Mouse (Mus musculus): ENCODE measurements around the gene Dad1.

Gene Dad1

DNA sequence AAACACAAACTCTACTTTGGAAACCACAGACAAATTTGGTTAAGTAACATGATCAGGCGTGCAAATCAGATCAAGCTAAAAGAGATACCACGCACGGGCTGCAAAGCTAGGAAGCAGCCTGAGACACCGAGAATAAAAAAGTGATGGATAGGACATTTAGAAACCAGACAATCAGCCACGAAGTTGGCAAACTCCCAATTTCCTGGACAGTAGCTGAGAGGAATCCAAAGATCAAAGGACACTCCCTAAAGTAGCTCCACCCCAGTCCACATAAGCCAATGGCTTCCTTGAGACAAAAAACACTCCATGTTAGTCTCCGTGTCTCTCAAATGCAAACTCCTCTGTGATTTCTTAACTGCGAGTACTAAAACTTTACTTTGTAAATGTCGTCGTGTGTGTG, 4.6 kb downstream of the Dad1 start:
- in situ Hi-C loops (cut with MboI, MseI) = loop anchor here (5.0 to 25.0 kb wide), 2 partner anchors 73 to 213 kb away; partner anchors contain the start of gene Lrp10

DNA sequence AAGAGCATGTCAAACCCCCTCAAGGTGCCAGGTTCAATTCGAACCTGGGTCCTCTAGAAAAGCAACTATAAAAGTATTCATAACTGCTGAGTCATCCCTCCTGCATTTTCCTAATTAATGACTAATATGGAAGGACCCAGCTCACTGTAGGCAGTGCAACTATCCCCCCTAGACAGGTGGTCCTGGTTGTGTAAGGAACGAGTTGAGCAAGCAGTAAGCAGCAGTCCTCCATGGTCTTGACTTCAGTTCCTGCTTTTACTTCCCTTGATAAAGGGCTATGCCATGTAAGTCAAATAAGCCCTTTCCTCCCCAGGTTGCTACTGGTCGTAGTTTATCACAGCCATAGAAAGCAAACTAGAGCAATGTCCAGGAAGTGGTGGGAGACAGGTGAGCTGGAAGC, 7.7 kb downstream of the Dad1 start:
- in situ Hi-C loops (cut with MboI, MseI) = loop anchor here (5.0 to 25.0 kb wide), 2 partner anchors 76 to 216 kb away; partner anchors contain the start of gene Lrp10

DNA sequence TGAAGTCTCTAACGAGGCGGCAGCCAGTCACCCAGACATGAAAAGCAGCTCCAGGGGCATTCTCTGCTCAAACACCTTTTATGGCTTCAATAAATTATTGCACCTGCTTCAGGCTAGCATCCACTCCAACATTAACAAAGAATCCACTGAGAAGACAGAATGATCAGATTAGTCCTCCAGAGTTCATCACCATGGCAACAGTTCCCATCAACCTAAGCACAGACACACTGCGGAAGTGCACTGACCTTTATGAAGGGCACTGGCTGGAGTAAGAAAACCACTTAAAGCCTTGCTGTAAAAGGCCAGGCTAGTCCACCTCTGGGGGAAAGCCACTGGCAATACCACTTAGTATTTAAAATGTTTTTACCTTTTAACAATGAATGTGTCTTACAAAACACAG, 9.7 kb downstream of the Dad1 start:
- in situ Hi-C loops (cut with MboI, MseI) = loop anchor here (25.0 kb wide), 1 partner anchor 218 kb away; the partner anchor contains the start of gene Lrp10

DNA sequence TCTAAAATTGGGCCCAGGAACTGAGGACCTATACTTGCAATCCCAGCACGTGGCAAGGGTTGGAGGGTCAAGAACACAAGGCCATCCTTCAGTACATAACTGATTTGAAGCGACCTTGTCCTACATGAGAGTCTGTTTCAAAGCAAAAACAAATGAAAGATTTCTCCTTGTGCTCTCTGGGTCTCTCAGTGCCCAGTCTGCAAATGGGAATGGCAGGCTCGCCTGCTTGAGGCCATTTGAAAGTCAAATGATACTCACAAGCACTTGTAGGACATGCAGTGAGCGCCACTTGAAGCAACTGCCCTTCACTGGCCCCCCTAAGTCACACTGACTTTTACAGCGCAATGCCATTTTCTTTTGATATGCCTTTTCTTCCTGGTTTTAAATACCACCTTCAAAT, 13.4 kb downstream of the Dad1 start:
- in situ Hi-C loops (cut with MboI, MseI) = loop anchor here (25.0 kb wide), 1 partner anchor 222 kb away; the partner anchor contains the start of gene Lrp10

DNA sequence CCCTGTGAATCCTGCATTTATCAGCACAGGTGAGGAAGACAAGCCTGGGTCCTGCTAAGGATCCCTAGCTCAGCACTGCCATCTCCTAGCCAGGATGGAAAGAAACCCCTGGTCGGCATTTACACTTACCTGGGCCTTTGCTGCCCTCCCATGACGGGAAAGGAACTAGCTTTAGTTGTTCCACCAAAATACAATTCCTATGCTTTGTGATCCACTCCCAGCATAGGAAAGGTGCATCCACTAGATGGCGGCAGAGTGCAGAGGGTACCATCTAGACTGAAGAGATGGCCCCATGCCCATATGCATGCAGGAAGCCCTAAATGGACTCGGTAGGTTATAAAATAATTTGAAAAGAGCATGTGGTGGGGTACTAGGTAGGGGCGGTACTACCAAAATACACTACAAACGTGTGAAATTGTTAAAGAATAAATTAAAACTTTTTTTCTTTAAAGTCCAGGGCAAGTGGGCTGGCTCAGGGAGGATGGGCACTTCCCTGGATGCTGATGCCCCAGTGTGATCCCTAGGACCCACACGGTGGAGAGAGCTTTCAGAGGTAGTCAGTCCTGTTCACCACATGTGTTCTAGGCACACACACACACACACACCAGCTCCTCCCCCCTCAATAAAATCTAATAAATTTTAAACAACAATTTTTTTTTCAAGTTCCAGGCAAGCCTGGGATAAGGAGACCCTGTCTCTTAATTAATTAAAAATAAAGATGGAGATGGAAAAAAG, 14.7 kb downstream of the Dad1 start:
- in situ Hi-C loops (cut with MboI, MseI) = loop anchor here (25.0 kb wide), 1 partner anchor 223 kb away; the partner anchor contains the start of gene Lrp10

DNA sequence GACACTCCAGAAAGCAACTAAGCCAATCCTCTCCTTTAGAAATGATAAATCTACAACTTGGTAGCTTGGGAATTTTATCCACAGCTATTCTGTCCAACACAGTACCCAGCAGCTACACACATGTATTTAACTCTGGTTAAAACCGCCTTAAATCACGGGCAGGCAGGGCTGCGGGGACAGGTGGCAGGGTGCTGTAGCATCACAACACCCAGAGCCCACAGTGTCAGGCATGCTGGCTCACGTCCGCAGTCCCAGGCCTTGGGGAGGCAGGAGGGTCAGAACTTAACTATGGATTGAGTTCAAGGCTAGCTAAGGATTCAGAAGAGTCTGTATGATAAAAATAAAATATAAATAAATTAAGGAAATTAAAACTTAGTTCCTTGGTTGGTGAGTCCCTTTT, 17.0 kb downstream of the Dad1 start:
- in situ Hi-C loops (cut with MboI, MseI) = loop anchor here (25.0 kb wide), 1 partner anchor 225 kb away; the partner anchor contains the start of gene Lrp10

DNA sequence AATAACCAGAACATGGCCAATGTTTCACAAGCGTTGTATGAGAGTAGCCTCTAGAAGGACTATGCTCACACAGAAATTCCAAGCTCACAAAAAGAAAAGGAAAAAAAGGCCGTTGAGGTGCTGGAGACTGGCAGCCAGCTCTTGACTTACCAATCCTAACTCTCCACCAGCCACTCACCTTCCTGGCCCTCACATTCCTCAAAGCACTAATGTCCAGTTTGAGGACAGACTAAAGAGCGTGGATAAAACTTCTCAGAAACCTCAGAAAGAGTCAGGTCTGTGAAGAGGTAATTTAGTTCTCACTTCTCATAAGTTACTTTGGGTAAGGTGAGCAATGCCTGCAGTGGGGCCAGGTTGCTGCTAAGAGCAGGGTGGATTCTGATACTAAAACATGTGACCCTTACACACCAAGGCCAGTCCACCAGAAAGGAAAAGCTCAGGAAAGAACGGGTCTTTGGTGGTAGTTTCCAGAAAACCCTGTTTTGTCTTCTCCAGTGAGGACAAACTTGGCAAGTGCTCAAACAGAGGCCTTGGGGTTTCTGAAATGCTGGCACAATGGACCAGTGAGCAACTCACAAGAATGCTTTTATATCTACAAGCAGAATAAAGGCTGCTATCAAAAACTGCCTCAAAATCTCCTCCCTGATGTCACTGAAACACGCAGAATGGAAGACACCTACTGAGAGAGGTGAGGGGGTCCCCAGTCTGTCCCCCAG, 17.9 kb downstream of the Dad1 start:
- in situ Hi-C loops (cut with MboI, MseI) = loop anchor here (25.0 kb wide), 1 partner anchor 226 kb away; the partner anchor contains the start of gene Lrp10

DNA sequence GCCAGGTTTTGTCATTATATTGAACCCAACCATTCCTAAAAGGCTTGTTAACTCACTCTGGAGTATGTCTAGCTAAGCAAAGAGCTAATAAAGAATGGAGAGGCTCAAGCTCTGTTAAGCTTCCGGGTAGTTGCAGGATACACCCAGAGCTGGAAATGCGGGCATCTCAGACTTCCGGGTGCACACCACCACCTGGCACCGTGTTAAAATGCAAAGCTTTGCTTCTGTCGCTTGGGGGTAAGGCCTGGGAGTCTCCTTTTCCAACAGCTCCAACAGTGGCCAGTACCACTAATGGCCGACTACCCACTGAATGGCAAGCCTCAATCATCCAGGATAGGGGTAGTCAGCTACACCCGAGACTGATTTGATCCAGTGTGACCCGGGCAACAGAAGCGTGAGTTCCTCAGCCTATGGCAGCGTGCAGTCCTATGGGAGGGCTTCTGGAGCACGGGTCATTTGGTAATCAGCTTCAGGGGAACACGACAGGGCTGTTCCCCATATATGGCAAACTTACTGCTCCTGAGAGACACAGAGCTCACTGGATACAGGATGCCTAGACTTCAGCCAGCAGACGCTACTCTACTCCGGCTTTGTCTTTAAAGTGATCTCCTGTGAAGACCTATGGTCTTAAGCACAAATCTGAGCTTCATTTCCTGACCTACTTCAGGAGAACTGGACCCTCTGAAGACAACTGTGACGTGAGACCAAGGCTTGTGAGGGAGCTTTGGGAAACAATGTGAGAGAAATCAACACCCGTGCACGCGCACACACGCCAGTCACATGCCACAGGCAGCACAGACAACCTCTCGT, 19.5 kb downstream of the Dad1 start:
- in situ Hi-C loops (cut with MboI, MseI) = loop anchor here (25.0 kb wide), 1 partner anchor 228 kb away; the partner anchor contains the start of gene Lrp10

DNA sequence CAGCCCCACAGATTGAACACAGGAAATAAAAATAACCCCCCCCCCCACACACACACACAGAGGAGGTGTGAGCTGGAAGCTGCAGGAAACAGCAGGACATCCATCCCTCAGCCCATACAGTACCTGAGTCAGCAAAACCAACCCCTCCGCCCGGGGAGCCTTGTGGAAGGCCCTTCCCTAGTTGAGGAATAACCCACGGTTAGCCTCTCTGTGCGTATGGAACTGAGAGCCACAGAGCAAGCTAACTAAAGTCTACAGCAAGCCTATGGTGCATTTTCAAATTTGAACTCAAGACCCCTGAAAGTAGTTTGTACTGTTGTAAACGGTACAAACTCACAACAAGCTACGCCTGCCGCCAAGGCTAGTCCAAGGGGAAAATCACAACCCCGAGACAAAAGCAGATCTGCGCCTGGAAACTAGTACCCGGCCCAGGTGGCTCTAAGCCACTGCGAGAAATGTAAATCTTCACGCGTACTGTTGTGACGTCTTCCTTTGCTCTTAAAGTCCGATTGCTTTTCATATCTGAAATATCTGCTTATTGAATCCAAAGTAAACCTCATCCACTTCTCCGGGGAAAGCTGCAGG, 20.3 kb downstream of the Dad1 start:
- in situ Hi-C loops (cut with MboI, MseI) = loop anchor here (25.0 kb wide), 1 partner anchor 229 kb away; the partner anchor contains the start of gene Lrp10

DNA sequence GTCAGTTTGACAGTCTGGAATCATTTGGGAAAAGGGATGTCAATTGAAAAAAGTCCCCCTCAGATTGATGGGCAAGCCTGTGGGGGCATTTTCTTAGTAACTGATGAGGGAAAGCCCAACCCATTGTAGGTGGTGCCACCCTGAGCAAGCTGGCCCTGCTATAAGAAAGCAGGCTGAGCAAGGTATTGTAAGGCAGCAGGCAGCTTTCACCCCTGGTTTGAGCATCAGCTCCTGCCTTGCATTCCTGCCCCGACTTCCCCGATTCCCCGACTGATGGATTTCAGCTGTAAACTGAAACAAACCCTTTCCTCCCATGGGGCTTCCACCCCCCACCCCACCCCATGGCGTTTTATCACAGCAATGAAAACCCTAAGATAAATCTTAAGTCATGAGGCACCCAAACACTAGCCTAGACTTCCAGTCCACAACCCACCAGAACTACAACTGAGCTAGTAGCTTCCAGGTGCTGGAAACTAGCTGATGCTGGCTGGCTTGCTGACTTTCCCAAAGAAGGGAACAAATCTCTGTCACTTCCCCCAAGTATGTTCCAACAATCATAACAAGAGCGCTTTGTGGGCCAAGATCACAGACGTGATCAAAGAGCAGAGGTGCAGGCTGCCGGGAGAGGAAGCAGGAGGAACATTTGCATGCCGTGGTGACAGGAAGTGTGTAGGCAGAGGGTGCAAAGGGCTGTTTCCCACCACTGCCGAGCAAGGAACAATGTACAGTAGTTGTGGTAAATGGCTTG, 20.9 kb downstream of the Dad1 start:
- in situ Hi-C loops (cut with MboI, MseI) = loop anchor here (25.0 kb wide), 1 partner anchor 229 kb away; the partner anchor contains the start of gene Lrp10

DNA sequence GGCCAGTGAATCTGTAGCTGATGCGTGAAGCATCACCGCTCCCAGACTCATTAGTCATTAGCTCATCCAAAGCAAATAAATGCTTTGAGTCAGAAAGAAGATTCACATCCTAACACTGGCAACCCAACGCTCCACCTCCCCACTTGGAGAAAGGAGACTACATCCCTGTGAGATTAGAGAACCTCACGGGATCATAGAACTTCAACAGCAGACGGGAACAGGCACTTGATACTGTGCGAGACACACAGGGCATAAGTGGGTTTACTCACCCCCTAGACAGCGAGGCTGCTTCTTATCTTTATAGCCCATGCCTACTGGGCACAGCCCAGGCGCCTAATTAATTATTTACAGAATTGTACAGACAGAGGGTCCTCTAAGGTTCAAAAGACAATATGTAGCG, 21.8 kb downstream of the Dad1 start:
- in situ Hi-C loops (cut with MboI, MseI) = loop anchor here (25.0 kb wide), 1 partner anchor 230 kb away; the partner anchor contains the start of gene Lrp10

DNA sequence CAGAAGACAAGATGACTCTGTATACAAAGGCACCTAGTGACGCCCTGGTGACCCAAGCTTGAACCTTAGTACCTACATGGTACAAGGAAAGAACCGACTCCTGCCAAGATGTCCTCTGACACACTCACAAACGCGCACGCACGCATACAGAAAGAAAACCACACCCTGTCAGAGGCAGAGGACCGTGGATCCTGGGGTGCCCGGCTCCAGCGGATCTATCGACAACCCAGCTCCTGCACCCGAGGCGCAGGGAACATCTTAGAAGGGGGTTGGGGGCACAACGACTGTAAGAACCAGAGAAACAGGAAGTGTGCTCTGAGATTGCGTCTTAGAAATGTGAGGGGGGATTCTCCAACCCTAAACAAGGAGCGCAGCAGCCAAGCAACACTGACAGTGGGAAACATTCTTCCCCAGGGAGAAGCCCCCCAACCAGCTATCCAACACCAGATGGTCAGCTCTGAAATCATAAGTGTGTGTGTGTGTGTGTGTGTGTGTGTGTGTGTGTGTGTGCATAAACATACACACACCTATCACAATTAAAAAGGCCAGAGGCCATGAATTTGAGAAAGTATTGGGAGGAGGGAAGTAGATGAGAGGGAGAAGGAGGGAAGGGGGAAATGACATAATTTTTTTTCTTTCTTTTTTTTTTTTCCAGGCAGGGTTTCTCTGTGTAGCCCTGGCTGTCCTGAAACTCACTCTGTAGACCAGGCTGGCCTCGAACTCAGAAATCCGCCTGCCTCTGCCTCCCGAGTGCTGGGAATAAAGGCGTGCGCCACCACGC, 22.5 kb downstream of the Dad1 start:
- in situ Hi-C loops (cut with MboI, MseI) = loop anchor here (25.0 kb wide), 1 partner anchor 231 kb away; the partner anchor contains the start of gene Lrp10

DNA sequence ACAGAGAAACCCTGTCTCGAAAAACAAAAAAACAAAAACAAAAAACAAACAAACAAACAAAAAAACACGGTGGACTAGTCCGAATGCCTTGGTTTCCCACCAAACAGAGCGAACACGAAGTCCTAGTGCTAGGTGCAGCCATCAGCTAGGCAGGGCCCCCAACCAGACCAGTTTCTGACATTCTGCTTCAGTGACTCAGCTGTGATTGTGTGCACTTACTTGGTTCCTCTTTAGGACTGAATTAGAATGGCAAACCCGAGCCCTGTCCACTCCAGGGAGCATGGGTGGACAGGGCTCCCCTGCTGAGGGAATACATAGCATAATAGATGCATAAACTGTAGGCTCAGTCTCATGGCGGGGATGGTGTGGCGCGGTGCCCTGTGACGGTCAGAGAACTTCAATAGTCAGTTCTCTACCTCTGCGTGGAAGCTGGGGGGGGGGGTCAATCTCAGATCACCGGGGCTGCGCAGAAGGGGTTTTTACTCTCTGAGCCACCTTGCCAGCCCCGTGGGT, 23.2 kb downstream of the Dad1 start:
- in situ Hi-C loops (cut with MboI, MseI) = loop anchor here (25.0 kb wide), 1 partner anchor 232 kb away; the partner anchor contains the start of gene Lrp10

DNA sequence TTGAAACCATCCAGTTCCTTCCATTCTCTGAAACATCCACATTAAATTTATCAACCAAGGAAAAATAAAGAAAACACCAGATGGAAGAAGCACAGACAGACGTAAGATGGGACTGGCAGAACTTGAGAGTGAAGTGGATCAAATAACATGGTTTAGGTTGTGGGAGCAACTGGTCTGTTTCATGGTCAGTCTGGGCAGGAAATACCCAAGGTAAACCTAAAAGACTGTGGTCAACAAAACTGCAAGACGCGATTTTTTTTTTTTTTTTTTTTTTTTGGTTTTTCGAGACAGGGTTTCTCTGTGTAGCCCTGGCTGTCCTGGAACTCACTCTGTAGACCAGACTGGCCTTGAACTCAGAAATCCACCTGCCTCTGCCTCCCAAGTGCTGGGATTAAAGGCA, 24.1 kb downstream of the Dad1 start:
- in situ Hi-C loops (cut with MboI, MseI) = loop anchor here (25.0 kb wide), 1 partner anchor 232 kb away; the partner anchor contains the start of gene Lrp10

DNA sequence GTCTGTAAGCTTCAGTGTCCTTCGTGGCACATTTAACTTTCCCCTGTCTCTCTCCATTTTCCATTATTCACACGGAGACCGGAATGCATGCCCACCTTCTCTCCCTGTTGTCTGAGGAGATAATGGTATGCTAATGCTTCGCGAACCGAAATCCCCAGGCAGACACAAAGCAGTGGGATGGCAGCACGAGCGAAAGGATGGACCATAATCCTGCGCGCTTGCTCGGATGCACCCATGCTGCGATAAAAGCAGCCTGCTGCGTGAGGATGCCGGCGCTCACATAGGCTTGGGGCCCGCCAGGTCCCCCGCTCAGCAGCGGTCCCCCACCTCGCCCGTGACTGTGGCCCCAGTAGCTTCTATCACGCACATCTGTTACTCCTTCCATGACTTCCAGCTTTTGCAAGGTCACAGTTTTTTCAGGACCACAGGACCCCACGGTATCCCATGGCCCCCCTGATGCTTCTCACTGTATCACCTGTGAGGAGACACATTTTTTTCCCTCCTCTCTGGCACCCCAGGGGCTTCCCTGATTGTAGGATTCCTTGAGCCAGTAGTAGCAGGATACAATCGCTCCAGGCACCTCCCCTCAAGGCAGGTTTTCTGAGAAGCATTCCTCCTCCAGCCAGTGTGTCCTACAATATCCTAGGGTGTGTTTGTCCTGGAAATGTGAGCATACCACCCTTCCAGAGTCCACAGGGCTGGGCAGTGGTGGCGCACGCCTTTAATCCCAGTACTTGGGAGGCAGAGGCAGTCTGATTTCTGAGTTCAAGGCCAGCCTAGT, 24.8 kb downstream of the Dad1 start:
- in situ Hi-C loops (cut with MboI, MseI) = loop anchor here (25.0 kb wide), 1 partner anchor 233 kb away; the partner anchor contains the start of gene Lrp10

DNA sequence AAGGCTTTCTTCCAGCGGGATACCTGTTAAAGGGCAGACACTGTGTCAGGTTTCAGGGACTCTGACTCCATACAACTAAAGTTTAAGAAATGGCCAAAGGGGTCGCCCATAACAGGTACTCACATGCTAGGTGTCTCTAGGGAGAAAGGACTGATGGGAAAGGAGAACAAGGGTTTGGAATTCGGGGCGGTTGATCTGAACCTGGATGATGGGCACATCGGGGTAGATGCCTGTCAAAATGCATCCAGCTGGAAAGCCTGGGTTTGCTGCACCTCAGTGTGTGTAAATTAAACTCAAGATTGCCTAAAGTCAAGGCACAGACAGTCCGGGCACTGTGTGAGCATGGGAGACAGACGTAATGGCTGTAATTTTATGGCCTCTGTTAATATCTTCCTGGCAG, 25.4 kb downstream of the Dad1 start:
- in situ Hi-C loops (cut with MboI, MseI) = loop anchor here (25.0 kb wide), 1 partner anchor 234 kb away; the partner anchor contains the start of gene Lrp10

DNA sequence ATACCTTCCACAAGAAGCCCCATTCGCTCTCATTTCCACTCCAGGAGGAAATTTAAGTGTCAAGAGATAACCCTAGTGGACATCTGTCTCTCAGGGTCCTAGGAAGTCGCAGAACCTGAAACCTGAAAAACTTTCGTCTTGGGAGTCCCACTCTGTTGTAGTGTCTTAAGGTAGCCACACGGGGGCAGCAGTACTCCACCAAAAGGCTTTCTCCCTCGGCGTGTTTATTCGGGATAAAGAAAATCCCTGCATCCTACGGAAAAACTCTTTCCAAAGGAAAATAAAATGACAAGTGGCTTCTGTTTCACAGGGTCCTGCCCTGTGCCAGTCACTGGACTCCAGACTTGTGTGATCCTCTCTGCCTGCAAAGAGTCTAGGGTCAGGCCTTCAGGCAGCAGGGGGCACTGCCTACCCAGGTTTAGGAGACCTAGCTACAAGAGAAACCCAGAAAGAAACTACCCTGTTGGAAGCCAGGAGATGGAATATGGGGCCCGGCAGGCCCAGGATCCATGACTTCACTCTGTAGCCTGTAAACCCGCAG, 25.9 kb downstream of the Dad1 start:
- in situ Hi-C loops (cut with MboI, MseI) = loop anchor here (25.0 kb wide), 1 partner anchor 234 kb away; the partner anchor contains the start of gene Lrp10

Data from T-helper 1 cell (primary cell).